Mouse (Mus musculus): ENCODE measurements around the gene Gpx6. TPM values are rescaled to one million over a fixed set of nuclear protein-coding genes. Genes with fewer than 3 reads are reported as not detected.

Gpx6 gene
- not detected for total RNA-seq (2018; cell fraction: chromatin; rRNA removed)
- not detected for total RNA-seq (2018; cell fraction: cytosol; rRNA removed)
- total RNA-seq (2018; cell fraction: nucleus; rRNA removed), result not detected
- not detected in 3 replicates for polyA plus RNA-seq (2018)

GRCm38 (mm10) chr13:21311926-21312325, at the start of gene Gpx6:
TSS of gene Gpx6 (plus strand) at chr13:21312125.
- 54% methylated on average over 3 of the region's 3 CpGs for WGBS (ENCODE audit: missing documents)
- Histone ChIP-seq H3K36me3 (ENCODE audit: inconsistent target) (no peaks in the 10 kb centered on the region), H3K27ac (no peak within 1 kb of the TSS), H3K4me3 (ENCODE audit: inconsistent target) (no peak within 1 kb of the TSS), H3K79me2 (ENCODE audit: inconsistent target) (no peaks in the 10 kb centered on the region)

- WGBS (ENCODE audit: missing documents), result 63% methylated on average over 4 of the region's 4 CpGs
- Histone ChIP-seq H3K4me3 (ENCODE audit: inconsistent target) (no peak overlapping the region), H3K36me3 (ENCODE audit: inconsistent target) (no peaks in the 10 kb centered on the region), H3K27ac (no peak overlapping the region), H3K79me2 (ENCODE audit: inconsistent target) (no peaks in the 10 kb centered on the region)
Measured at GRCm38 (mm10) chr13:21262787-21263461, 49.0 kb upstream of the Gpx6 start.

DNA sequence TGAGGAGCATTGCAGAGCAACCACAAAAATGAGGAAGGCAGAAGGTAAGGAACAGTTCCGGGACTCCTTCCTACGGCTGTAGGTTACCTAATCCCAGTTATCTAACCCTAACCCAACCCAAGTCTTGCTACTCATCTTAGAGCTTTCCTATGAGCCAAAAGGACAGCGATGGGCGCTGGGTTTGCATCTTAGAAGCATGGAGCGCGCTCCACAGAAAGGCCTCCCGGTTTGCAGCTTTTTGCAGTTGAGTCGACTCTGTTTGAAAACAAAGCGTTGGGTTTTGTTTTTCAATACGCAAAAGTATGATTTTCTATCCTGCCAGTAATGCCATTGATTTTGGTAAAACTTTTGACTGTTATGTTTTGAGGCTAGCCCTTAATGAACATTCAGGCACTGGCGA, 48.0 kb upstream of the Gpx6 start:
- Histone ChIP-seq H3K36me3 (ENCODE audit: inconsistent target) (no peaks in the 10 kb centered on the region), H3K4me3 (ENCODE audit: inconsistent target) (no peak overlapping the region)
- 10% methylated on average over 11 of the region's 11 CpGs for WGBS (ENCODE audit: missing documents)

GRCm38 (mm10) chr13:21264366-21264765, 47.6 kb upstream of the Gpx6 start:
- Histone ChIP-seq H3K4me3 (ENCODE audit: inconsistent target) (no peak overlapping the region), H3K36me3 (ENCODE audit: inconsistent target) (no peaks in the 10 kb centered on the region), H3K27ac (no peak overlapping the region), H3K79me2 (ENCODE audit: inconsistent target) (no peaks in the 10 kb centered on the region)
- WGBS (ENCODE audit: missing documents), result 11% methylated on average over 11 of the region's 11 CpGs

More for the DNA sequence above, 48.0 kb upstream of the Gpx6 start:
- Histone ChIP-seq H3K79me2 (ENCODE audit: inconsistent target) (no peaks in the 10 kb centered on the region), H3K27ac (no peak overlapping the region)

GRCm38 (mm10) chr13:21265736-21266135, 46.2 kb upstream of the Gpx6 start:
- WGBS (ENCODE audit: missing documents), result 77% methylated on average over 2 of the region's 2 CpGs
- no peaks in the 10 kb centered on the region for H3K36me3 ChIP-seq (ENCODE audit: inconsistent target)
- H3K79me2 ChIP-seq (ENCODE audit: inconsistent target), result no peaks in the 10 kb centered on the region
- H3K4me3 ChIP-seq (ENCODE audit: inconsistent target), result no peak overlapping the region
- H3K27ac ChIP-seq, result no peak overlapping the region

DNA sequence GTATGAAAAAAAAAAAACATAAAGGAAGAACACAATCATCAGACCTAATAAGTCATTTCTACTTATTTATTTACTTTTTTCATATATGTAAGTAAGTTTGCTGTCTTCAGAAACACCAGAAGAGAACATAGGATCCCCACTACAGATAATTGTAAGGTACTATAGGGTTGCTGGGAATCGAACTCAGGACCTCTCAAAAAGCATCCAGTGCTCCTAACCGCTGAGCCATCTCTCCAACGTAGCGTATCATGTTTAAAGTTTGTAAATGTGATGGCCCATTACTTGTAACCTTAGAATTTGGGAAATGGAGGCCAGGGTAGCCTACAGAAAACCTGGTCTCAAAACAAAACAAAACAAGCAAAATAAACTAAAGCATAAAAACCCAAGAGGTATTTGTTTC, 44.4 kb upstream of the Gpx6 start:
- WGBS (ENCODE audit: missing documents), result 77% methylated on average over 4 of the region's 4 CpGs
- no peaks in the 10 kb centered on the region for H3K36me3 ChIP-seq (ENCODE audit: inconsistent target)
- no peak overlapping the region for H3K4me3 ChIP-seq (ENCODE audit: inconsistent target)

DNA sequence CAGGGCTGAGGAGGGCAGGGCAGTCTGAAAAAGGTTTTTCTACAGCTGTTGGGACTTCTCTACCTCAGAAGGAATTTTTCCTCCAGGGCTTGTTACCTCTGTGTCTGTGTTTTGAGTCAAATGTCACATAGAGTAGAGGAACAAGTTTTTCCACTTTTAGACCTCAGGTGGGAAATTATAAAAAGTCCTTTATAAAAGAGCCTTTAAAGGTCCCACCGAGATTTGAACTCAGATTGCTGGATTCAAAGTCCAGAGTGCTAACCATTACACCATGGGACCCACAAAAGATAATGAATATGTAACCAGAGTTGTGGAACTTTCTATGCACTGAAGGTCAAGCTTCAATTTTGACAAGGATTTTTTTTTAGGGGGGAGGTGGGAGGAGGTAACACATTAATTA, 43.7 kb upstream of the Gpx6 start:
- Histone ChIP-seq H3K27ac (no peak overlapping the region), H3K4me3 (ENCODE audit: inconsistent target) (no peak overlapping the region), H3K79me2 (ENCODE audit: inconsistent target) (no peaks in the 10 kb centered on the region), H3K36me3 (ENCODE audit: inconsistent target) (no peaks in the 10 kb centered on the region)
- WGBS (ENCODE audit: missing documents), result 15% methylated on average over 1 of the region's 1 CpGs

More for the DNA sequence above, 44.4 kb upstream of the Gpx6 start:
- H3K79me2 ChIP-seq (ENCODE audit: inconsistent target), result no peaks in the 10 kb centered on the region
- H3K27ac ChIP-seq, result no peak overlapping the region

GRCm38 (mm10) chr13:21275021-21275814, 36.7 kb upstream of the Gpx6 start:
- no peaks in the 10 kb centered on the region for H3K36me3 ChIP-seq (ENCODE audit: inconsistent target)
- H3K27ac ChIP-seq, result no peak overlapping the region
- 4% methylated on average over 29 of the region's 29 CpGs for WGBS (ENCODE audit: missing documents)
- no peaks in the 10 kb centered on the region for H3K79me2 ChIP-seq (ENCODE audit: inconsistent target)
- H3K4me3 ChIP-seq (ENCODE audit: inconsistent target), result peak overlapping the region; percentile 44

GRCm38 (mm10) chr13:21275815-21276550, 35.9 kb upstream of the Gpx6 start:
- under 1% methylated on average over 25 of the region's 25 CpGs for WGBS (ENCODE audit: missing documents)
- H3K27ac ChIP-seq, result no peak overlapping the region
- H3K4me3 ChIP-seq (ENCODE audit: inconsistent target), result peak overlapping the region; percentile 44
- no peaks in the 10 kb centered on the region for H3K36me3 ChIP-seq (ENCODE audit: inconsistent target)
- no peaks in the 10 kb centered on the region for H3K79me2 ChIP-seq (ENCODE audit: inconsistent target)

GRCm38 (mm10) chr13:21276551-21276950, 35.4 kb upstream of the Gpx6 start:
- H3K27ac ChIP-seq, result no peak overlapping the region
- 2% methylated on average over 9 of the region's 9 CpGs for WGBS (ENCODE audit: missing documents)
- H3K4me3 ChIP-seq (ENCODE audit: inconsistent target), result peak overlapping the region; percentile 44
- H3K36me3 ChIP-seq (ENCODE audit: inconsistent target), result no peaks in the 10 kb centered on the region
- H3K79me2 ChIP-seq (ENCODE audit: inconsistent target), result no peaks in the 10 kb centered on the region

DNA sequence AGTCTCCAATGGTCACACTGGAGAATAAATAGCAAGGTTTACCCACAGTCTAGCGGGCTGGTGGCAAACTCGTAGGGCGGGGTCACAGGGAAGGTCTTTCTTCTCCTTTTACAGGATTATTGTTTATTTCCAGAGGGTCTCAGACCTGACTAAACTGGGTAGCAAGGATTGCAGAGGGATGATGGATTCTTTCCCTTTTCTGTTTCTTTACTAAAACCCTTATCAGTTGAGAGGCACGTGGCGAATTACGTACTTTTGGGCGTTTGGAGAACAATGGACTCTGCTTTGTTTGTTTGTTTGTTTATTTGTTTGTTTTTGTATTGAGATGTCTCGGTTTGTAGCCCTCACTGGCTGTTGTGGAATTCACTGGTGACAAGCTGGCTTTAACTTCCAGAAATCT, 32.8 kb upstream of the Gpx6 start:
- no peak overlapping the region for H3K27ac ChIP-seq
- no peaks in the 10 kb centered on the region for H3K36me3 ChIP-seq (ENCODE audit: inconsistent target)
- peak overlapping the region; percentile 42 for H3K4me3 ChIP-seq (ENCODE audit: inconsistent target)
- WGBS (ENCODE audit: missing documents), result 4% methylated on average over 8 of the region's 8 CpGs
- no peaks in the 10 kb centered on the region for H3K79me2 ChIP-seq (ENCODE audit: inconsistent target)

- H3K4me3 ChIP-seq (ENCODE audit: inconsistent target), result peak overlapping the region; percentile 42
- no peaks in the 10 kb centered on the region for H3K36me3 ChIP-seq (ENCODE audit: inconsistent target)
- no peaks in the 10 kb centered on the region for H3K79me2 ChIP-seq (ENCODE audit: inconsistent target)
- 2% methylated on average over 13 of the region's 13 CpGs for WGBS (ENCODE audit: missing documents)
- no peak overlapping the region for H3K27ac ChIP-seq
Measured at GRCm38 (mm10) chr13:21279559-21279958, 32.4 kb upstream of the Gpx6 start.

- H3K4me3 ChIP-seq (ENCODE audit: inconsistent target), result no peak within 1 kb of the TSS
- 91% methylated on average over 6 of the region's 6 CpGs for WGBS (ENCODE audit: missing documents)
- H3K36me3 ChIP-seq (ENCODE audit: inconsistent target), result no peaks in the 10 kb centered on the region
- H3K79me2 ChIP-seq (ENCODE audit: inconsistent target), result no peaks in the 10 kb centered on the region
- H3K27ac ChIP-seq, result no peak within 1 kb of the TSS
Measured at GRCm38 (mm10) chr13:21292631-21293030, 19.3 kb upstream of the Gpx6 start, which contains the start of gene Gpx5. TSS of gene Gpx5 (minus strand) at chr13:21292731.

DNA sequence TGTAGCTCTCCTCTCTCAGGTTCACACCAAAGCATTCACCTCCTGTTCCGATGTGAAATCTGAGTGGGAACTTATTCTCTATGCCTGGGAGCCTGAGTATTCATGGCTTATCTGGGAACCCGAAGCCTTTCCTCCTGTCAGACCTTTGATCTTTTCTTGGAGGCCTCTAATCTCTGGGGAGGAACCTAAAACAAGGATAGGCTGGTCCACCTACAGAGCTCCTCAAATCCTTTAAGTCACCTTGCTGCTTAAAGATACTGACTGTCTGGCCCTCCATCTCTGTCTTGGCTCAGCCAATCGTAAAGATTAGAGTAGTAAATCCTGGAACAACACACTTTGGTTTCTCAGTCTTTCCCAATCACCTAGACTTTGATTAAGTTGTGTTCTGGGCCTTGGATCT, 13.4 kb upstream of the Gpx6 start:
- WGBS (ENCODE audit: missing documents), result 74% methylated on average over 3 of the region's 3 CpGs
- H3K4me3 ChIP-seq (ENCODE audit: inconsistent target), result no peak overlapping the region
- H3K36me3 ChIP-seq (ENCODE audit: inconsistent target), result no peaks in the 10 kb centered on the region
- no peak overlapping the region for H3K27ac ChIP-seq
- no peaks in the 10 kb centered on the region for H3K79me2 ChIP-seq (ENCODE audit: inconsistent target)

All from macrophage (primary cell).